Mouse (Mus musculus): ENCODE measurements around the gene Rgl2.
A peak's percentile ranks its signal among the peaks of the same experiment; 100 is the strongest.
"Not testable (repeated sequence)": the region's sequence is repeated elsewhere in the genome, so short reads cannot be mapped to it uniquely, and the experiment has no call there.

Rgl2 gene

DNA sequence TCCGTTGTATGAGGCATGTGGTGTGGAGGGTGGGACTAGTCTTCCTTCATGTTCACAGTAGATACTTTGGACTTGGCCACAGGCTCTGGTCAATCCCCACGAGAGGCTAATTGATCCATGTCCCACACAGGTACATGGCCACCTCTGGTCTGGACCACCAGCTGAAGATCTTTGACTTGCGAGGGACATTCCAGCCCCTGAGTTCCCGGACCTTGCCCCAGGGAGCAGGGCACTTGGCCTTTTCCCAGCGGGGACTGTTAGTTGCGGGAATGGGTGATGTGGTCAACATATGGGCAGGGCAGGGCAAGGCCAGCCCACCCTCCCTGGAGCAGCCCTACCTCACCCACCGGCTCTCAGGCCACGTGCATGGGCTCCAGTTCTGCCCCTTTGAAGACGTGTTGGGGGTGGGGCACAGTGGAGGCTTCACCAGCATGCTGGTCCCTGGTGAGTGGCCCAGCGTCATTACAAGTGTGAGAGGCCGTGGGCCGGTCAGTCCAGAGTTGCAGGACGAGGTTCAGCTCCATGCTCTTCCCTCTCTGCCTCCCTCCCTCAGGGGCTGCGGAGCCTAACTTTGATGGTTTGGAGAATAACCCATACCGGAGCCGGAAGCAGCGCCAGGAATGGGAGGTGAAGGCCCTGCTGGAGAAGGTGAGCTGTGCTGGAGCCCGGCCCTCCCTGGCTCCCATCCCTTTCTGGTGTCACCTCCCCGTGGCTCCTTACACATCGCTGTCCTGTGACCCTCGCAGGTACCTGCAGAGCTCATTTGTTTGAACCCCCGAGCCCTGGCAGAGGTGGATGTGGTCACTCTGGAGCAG is 19.0 kb downstream of the Rgl2 start:
- no peak for DNase-seq (ENCODE audit: low spot score in 2 of 2)

DNA sequence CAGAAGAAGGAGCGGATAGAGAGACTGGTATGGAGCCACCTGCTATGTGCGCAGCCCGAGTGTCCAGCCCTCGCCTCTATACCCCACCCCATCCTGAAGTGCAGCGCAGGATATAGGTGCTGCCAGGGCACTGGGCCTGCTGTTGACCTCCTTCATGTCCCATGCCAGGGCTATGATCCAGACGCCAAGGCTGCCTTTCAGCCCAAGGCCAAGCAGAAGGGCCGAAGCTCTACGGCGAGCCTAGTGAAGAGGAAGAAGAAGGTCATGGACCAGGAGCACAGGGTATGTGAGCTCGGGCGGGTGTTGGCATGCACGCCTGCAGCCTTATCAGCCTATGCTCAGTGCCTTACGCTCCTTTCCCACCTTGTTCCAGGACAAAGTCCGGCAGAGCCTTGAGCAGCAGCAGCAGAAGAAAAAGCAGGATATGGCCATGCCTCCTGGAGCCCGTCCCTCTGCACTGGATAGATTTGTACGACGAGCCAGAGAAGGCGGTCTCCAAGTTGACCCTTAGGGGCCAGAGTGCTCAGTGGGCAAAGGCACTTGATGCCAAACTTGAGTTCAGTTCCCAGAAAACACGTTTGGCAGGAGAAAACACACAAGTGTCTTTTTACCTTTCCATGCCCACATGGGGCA is 19.7 kb downstream of the Rgl2 start:
- no peak for DNase-seq (ENCODE audit: low spot score in 2 of 2)

DNA sequence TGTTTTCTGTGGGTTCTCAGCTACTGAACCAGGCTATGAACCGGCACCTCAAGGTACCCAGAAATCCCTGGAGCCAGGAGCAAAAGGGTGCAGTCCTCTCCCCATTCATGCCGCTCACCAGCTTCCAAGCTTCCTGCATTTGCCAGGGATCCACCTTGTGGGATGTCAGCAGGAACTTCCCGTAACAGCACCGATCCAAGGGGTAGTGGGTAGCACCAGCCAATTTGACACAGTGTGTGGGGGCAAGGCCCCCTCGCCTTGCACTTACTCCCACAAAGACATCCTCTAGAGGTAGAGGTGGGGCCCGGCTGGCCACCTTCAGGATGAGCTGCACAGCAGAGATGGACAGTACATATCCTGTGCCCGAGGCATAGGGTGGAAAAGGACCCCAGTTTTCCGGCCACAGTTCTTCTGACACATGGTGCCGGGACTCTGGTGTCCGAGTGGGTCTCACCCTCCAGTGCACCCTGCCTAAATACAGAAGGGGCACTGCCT is 20.8 kb downstream of the Rgl2 start:
- no peak for DNase-seq (ENCODE audit: low spot score in 2 of 2)

DNA sequence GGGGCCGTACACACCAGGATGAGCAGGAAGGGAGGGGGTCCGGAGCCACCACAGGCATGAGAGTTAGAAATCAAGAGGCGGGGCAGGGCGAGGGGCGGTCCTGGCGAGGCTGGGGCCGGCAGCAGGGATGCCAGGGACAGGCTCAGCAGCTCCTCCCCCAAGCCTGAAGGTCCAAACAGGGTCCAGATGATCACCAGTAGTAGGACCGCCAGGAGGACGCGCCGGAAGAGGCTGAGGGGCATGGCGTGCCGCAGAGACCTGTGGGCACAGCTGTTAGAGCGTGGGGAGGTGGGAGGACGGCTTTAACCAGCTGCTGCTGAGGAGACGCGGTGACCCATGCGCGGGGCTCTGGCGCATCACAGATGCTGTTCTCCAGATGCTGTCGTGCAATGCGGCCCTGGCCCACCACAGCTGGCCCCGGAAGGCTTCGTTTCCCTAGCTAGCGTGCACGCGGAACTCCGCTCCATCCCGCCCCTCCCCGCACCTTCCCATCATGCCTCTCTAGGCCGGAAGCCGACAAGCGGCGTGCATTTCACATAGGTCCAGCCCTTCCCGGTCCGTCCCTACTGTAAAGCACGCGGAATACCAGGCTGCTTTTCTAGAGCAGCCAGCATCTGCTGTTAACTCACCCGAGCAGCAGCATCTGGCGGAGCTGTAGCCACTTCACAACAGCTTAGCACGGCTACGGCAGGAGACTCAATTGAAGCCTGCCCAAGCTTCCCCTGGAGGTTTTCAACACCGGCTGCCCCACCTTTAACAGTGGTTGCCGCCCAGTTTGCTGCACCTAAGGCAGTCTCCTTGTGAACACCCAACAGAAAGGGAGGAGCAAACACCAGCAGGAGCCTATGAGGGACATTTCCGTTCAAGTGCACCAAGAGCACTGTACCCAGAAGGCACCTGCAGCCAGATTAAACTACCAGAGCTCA is 21.9 kb downstream of the Rgl2 start, which contains the start of gene B3galt4:
TSS of gene B3galt4 (minus strand) at position 468 of the 926 bp plus-strand sequence.
- peak; percentile 47 to 59 for DNase-seq (ENCODE audit: low spot score in 2 of 2)

DNA sequence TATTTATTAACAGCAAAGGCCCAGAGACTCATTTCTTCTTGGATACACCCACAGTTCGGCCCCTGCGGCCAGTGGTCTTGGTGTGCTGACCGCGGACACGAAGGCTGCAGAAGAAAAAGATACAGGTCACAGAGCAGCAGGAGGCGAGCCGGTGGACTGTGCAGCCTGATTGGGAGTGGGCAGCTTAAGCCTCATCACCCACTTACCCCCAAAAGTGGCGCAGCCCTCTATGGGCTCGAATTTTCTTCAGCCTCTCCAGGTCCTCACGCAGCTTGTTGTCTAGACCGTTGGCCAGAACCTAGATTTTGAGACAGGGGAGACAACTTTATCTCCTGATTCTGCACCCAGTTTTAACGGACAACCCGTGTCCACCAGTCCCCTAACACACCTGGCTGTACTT is 22.7 kb downstream of the Rgl2 start:
- not testable (repeated sequence) for DNase-seq (ENCODE audit: low spot score in 2 of 2)

DNA sequence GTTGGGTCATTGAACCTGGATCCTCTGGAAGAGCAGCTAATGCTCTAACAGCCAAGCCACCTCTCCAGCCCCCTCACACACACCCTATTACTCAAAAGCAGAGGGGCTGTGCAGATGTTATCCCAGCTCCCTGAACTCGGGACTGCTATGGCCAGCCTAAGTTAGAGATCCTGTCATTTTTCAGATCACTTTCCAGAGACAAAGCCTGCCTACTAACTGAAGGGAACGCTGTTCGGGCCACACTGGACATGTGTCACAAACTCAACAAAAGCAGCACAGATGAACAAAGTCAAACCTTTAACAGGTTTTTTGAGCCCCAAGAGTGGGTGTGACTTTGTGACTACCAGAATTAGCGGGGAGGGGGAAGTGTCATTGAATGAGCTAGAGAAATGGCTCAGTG is 23.5 kb downstream of the Rgl2 start:
- no peak for DNase-seq (ENCODE audit: low spot score in 2 of 2)

DNA sequence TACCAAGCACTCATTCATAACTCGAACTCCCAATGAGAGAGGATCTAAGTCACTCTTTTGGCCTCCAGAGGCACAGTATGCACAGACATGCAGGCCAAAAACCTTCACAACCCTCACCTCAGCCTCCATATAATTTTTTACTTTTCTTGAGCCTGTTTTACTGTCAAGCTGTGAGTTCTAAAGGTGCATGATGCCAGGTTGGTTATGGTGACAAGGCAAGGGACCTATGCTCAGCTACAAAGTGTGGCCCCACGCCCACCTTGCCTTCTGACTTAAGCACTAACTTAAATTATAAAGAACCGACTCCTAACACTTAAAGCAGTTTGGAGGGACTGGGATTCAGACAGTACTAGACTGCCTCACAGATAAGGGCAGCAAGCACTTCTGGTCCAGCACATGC is 24.0 kb downstream of the Rgl2 start:
- DNase-seq (ENCODE audit: low spot score in 2 of 2), result no peak

DNA sequence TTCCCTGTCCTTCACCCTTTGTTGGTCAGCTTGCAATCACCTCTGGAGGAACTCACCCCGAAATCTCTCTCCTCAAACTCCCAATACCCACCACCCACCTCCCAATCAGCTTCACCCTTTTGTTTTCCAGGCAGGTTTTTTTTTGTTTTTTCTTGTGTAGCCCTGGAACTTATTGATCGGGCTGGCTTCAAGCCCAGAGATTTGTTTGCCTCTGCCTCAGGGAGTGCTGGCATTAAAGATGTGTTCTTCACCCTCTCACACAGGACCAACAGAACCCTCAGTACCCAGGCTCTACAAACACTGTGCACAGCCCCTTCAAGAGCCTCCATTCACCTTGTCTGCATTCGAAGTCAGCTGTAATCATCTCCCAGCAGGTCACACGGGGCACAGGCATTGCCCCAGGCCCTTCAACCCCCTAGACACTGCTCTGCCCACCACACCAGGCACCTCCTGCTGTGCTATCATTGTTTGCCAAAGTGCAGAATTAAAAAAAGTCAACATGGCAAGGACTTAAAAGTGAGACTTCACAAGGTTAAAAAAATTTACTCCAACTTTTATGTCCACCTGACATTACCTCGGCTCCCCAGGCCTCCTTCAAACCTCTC is 24.7 kb downstream of the Rgl2 start:
- no peak for DNase-seq (ENCODE audit: low spot score in 2 of 2)

DNA sequence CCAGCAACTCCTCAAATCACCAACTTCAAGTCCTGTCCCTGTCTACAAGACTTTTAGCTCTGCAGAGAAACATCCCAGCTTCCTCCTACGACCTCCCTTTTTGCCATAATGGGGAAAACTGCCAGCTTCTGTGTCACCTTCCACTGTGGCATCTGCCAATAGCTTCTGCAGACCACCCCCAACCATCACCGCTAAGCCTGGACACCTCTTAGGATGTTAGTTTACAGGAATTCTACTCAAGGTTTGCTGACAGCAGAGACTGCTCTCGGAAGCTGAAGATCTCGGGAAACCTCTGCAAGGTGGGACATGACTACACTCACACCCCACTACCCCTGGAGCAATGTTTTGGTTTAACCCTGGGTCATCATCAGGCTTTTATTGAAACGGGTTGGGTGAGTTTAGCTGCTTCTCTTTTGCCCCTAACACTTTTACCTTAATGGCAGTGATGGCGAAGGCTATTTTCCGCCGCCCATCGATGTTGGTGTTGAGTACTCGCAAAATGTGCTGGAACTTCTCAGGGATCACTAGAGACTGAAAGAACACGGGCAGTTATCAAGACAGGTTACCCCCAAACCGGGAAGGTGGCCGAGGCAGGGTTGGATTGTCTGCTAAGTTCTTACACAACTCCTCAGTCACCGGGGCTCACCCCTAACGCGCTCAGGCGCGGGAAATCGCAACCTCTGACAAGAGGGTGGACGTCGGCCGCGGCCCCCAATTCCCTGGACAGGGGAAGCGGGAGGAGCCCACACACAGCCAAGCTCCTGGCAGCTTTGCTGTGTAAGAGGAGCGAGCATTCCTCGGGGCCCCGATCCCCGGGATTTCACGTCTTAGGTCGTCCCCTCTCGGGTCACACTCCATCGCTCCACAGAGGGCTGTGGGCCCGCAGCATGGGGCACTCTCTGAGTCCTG is 25.6 kb downstream of the Rgl2 start:
- DNase-seq (ENCODE audit: low spot score in 2 of 2), result no peak

DNA sequence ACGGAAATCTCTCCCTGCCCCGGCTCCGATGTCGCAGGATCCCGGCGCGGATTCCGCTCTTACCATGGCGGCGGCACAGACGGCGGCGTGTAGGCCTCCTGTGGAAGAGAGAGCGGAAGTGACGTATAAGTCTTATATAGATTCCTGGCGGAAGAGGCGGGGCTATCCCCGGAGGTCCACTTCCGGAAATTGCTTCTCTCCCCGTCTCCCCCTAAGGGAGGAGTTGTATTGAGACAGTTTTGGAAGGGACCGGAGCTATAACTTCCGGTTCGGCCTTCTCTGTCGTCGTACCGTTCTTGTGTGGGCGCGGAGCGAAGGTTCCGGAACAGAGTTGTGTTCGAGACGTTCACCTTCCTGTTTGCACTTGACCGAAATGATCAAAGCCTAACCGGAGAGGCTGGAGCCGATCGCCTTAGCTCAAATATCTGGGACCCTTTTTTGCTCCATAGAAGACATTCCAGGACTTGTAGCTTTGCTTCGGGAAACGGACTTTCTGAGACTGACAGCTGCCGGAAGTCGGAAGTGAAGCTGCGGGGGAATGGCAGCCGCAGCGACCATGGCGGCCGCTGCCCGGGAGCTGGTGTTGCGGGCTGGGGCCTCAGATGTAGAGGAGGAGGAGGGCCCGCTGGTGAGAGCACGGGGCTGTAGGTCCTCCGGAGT is 26.3 kb downstream of the Rgl2 start, which contains the start of the genes Vps52 and Rps18:
TSS of gene Vps52 (plus strand) at position 258 of the 660 bp plus-strand sequence.
TSS of gene Rps18 (minus strand) at position 447 of the 660 bp plus-strand sequence.
- peak; percentile 89 to 95 for DNase-seq (ENCODE audit: low spot score in 2 of 2)

DNA sequence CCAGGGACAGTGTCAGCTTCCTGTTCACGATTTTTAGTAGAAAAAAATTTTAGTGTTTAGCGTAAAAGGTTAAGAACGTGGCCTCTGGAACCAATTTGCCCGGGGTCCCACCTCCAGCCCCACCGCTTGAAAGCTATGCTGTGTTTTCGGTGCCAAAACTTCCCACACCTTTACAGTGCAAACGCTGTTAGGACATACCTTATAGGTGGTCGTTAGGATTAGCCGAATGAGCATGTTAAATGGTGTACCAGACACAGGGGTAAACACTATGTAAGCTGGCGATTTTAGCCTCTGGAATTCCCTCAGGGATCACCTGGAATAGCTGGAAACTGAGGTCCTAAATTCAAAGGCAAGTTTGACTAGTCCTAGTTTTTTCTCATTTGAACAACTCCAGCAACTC is 27.0 kb downstream of the Rgl2 start:
- no peak for DNase-seq (ENCODE audit: low spot score in 2 of 2)

DNA sequence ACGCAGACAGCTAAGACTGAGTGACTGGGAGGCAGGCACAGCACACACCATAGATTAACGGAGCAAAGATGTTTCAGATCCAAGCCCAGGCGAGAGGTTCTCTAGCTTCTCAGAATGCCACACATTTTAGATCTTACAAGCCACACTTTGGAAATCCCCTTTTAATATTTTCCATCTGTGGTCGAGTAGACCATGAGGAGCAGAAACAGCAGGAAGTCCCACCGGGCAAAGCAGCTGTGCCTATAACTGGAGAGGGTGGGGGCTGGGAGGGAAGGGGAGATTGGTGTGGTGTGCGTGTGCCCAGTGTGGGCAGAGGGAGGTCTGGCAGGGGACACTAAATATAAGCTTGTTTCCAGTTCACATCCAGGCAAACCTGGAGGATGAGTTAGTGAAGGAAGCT is 28.1 kb downstream of the Rgl2 start:
- no peak for DNase-seq (ENCODE audit: low spot score in 2 of 2)

DNA sequence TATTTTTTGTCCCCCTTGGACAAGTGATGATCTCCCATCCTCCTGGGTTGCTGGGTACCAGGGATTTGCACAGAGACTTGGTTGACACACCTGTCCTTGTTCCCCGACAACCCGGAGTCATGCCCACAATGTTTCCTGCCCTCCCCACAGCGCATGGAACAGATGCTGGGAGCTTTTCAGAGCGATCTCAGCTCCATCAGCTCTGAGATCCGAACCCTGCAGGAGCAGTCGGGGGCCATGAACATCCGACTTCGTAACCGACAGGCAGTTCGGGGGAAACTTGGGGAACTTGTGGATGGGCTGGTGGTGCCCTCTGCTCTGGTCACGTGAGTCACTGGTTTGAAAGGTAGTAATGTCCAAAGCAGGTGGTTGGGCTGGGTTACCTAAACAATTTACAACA is 29.1 kb downstream of the Rgl2 start:
- no peak for DNase-seq (ENCODE audit: low spot score in 2 of 2)

DNA sequence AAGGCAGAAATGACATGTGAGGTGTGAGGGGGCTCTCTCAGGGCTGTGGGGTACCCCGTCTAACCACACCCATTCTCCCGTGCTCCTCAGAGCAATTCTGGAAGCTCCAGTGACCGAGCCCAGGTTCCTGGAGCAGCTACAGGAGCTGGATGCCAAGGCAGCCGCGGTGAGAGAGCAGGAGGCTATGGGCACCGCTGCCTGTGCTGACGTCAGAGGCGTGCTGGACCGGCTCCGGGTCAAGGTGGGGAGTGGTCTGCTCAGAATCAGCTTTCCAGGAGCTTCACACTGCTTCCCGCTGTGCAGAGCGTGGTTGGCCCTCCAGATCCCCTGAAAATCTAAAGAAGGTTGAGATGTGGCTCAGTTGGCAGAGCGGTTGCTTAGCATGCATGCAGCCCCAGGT is 29.8 kb downstream of the Rgl2 start:
- DNase-seq (ENCODE audit: low spot score in 2 of 2), result no peak

DNA sequence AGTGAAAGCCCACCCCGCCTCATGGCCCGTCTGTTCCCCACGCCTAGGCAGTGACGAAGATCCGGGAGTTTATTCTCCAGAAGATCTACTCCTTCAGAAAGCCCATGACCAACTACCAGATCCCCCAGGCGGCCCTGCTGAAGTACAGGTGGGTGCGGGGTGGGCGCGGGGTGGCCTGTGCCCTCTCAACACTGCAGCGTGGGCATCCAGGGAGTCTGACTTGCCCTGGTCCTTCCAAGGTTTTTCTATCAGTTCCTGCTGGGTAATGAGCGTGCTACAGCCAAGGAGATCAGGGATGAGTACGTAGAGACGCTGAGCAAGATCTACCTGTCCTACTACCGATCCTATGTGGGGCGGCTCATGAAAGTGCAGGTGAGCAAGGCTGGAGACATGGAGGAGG is 30.6 kb downstream of the Rgl2 start:
- no peak for DNase-seq (ENCODE audit: low spot score in 2 of 2)

DNA sequence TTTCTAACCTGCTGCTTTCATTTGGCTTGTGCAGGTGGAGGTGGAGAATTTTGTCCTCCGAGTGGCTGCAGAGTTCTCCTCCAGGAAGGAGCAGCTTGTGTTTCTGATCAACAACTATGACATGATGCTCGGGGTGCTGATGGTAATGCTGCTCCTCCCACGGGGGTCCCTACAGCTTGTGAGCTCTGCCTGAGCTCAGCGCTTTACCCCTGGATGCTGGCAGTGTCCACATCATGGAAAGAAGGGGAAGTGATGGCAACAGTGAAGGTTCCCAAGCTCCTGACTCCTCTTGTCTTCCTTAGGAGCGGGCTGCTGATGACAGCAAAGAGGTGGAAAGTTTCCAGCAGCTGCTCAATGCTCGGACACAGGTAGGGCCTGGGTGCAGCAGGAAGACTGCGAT is 33.5 kb downstream of the Rgl2 start:
- DNase-seq (ENCODE audit: low spot score in 2 of 2), result no peak

DNA sequence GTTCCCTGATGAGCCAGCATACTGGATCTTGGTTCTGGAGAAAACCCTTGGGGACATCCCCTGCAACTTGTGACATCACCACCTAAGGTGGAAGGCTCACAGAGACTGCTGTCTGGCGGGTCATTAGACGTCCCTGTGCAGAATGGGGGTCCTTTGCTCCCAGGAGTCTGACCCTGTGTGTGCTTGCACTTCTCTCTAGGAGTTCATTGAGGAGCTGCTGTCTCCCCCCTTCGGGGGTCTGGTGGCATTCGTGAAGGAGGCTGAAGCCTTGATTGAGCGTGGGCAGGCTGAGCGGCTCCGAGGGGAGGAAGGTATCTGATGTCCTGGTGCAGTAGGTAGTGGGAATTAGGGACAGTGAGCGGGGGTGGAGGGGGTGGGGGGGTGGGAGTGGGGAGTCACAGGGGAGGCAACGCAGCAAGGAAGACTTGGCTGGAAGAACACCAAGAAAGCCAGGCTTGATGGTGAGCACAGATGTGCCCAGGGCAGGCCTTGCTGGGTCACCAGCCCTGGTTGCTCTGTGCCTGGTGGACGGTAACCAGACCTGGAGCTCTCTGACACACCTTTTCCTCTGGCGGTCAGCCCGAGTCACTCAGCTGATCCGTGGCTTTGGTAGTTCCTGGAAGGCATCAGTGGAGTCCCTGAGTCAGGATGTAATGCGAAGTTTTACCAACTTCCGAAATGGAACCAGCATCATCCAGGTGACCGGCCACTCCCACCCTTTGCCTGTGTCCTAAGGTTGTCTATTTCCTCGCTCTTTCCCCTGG is 35.9 kb downstream of the Rgl2 start:
- no peak for DNase-seq (ENCODE audit: low spot score in 2 of 2)

DNA sequence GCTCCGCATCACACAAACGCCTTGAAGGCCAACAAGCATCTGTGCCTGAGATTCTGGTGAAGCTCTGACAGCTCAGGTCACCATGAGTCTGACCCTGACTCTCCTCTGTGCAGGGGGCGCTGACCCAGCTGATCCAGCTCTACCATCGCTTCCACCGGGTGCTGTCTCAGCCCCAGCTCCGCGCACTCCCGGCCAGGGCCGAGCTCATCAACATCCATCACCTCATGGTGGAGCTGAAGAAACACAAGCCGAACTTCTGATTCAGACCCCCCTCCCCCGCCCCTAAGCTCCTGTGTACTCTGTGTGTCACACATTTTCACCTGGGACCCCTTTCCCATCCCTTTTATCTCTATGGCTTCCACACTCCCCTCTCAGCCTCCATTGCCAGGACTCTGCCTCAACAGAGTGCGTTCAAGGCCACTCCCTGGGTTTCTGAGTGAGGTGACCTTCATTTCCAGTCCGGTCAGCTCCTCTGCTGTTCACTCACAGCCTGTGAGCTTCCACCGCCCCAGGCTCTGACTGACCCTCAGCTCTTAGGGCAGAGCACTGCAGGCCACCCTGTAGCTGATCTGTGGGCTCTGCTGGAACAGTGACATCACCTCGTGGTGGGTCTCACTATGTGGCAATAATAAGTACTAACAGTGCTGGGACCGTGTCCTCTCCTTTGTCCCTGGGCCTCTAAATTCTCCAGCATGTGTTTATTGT is 36.7 kb downstream of the Rgl2 start:
- DNase-seq (ENCODE audit: low spot score in 2 of 2), result no peak

DNA sequence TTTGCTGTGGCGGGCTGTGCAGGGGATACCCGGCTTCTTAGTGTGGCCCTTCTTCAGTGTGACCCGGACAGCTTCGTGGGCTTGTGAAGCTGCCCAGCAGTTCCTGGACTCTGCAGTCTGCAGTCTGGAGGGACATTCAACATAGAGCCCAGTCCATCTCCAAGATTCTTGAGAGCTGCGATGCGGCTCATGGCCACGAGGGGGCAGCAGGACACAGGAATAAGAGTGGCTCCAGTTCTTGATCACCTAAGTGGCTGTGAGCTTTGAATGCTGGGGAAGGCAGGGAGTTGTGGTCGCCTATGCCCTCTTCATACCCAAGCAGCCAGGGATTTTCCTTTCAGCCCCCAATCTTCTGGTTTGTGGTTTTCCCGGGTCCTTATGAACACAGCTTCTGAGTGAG is 39.1 kb downstream of the Rgl2 start:
- DNase-seq (ENCODE audit: low spot score in 2 of 2), result peak; percentile 56 to 69

All from spleen, postnatal 14 days (tissue).